Mouse (Mus musculus) hindbrain, embryonic 12.5 days (tissue): ENCODE measurements at regions not wholly inside any gene's neighbourhood (a gene's known extent, or its start where the extent isn't known, plus 50 kb on each side); places are given as distances from the start of the nearest gene placed in this dataset.

Experiments used
- ATAC-seq: fragments of 200-750 bp; cut with Nextera tagmentation; 2 replicates; pipeline ENCODE4 v1.8.0; 2017; ENCODE audit warnings: moderate TSS enrichment; ENCODE audit not compliant: low FRiP score
- H3K27ac ChIP-seq: fragments of 300-500 bp; sonication (generic); 2 replicates; pipeline ENCODE4 v1.5.1; 2016; ENCODE audit warnings: mild to moderate bottlenecking
- H3K27me3 ChIP-seq: fragments of 300-500 bp; sonication (generic); 2 replicates; pipeline ENCODE4 v1.6.1; 2016; ENCODE audit warnings: mild to moderate bottlenecking
- H3K36me3 ChIP-seq: fragments of 300-500 bp; sonication (generic); 2 replicates; pipeline ENCODE4 v1.6.1; 2016; ENCODE audit warnings: mild to moderate bottlenecking
- H3K4me1 ChIP-seq: fragments of 300-500 bp; sonication (generic); 2 replicates; pipeline ENCODE4 v1.6.1; 2016
- H3K4me2 ChIP-seq: fragments of 300-500 bp; sonication (generic); replicated peaks from 2 replicates; pipeline ENCODE4 v1.6.1; 2016; ENCODE audit warnings: mild to moderate bottlenecking
- H3K4me3 ChIP-seq: fragments of 300-500 bp; sonication (generic); 2 replicates; pipeline ENCODE4 v1.5.1; 2016; ENCODE audit warnings: mild to moderate bottlenecking
- H3K9ac ChIP-seq: fragments of 300-500 bp; sonication (generic); 2 replicates; pipeline ENCODE4 v1.6.1; 2016; ENCODE audit warnings: mild to moderate bottlenecking, moderate library complexity
- H3K9me3 ChIP-seq: fragments of 300-500 bp; sonication (generic); replicated peaks from 2 replicates; pipeline ENCODE4 v1.6.1; 2016; ENCODE audit warnings: mild to moderate bottlenecking
- WGBS: fragments of 180-500 bp; shearing (Covaris S2); methylation state at CpG from one replicate; pipeline ENCODE4 v1.1.7; 2016; 5-methylcytosine and 5-hydroxymethylcytosine counted together

DNA sequence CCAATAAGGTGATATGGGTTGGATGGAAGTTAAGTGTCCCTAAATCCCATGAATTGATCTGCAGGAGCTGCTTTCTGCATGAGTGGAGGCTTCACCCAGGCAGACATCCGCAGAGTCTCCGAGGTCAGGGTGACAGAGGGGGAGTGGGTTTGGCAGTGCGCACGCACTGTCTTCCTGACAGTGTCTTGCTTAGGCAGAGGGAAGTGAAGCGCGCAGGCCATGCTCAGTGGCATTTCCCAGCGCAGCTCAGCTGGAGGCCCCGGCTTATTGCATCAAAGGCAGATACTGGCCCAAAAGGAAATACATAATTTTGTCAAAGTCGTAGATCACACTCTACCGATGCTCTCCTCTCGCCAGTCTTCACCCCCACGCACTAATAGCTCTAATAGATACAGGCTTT is 252.7 kb upstream of the Dnajc24 start:
- H3K9ac ChIP-seq, result no peak overlapping the region
- H3K9me3 ChIP-seq, result no peaks in the 10 kb centered on the region
- ATAC-seq, result peak; percentile 71; the same call in 1 of the 2 replicates
- H3K4me1 ChIP-seq, result peaks cover 4% of the 10 kb centered on the region; the same call in 1 of the 2 replicates
- H3K27ac ChIP-seq, result no peak overlapping the region
- no peaks in the 10 kb centered on the region for H3K27me3 ChIP-seq
- WGBS, result 40% methylated on average over 12 of the region's 12 CpGs
- no peaks in the 10 kb centered on the region for H3K36me3 ChIP-seq
- H3K4me3 ChIP-seq, result no peak overlapping the region
- no peak overlapping the region for H3K4me2 ChIP-seq

DNA sequence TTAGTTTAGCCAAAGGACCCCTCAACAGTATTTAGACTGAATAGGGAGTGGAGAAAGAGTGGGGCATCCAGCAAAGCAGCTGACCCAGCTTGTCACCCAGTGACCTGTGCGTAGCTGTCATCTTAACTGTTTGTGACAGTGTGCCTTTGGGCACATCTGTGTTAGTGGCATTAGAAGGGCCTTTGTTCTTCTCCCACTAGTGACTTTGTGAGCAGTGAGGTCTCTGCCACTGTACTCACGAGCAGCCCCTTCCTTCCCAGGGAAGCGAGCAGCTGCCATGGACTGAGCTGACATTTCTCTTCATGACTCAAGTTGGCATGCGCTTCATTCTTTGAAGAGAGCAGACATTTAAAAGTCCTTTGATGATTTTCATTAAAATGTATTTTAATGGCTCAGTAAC is 231.0 kb upstream of the Dnajc24 start:
- H3K4me3 ChIP-seq, result no peak overlapping the region
- no peak overlapping the region for H3K9ac ChIP-seq
- no peaks in the 10 kb centered on the region for H3K4me1 ChIP-seq
- H3K27ac ChIP-seq, result no peak overlapping the region
- no peak for ATAC-seq
- no peaks in the 10 kb centered on the region for H3K9me3 ChIP-seq
- no peaks in the 10 kb centered on the region for H3K36me3 ChIP-seq
- 61% methylated on average over 4 of the region's 4 CpGs for WGBS
- H3K27me3 ChIP-seq, result no peaks in the 10 kb centered on the region
- no peak overlapping the region for H3K4me2 ChIP-seq

DNA sequence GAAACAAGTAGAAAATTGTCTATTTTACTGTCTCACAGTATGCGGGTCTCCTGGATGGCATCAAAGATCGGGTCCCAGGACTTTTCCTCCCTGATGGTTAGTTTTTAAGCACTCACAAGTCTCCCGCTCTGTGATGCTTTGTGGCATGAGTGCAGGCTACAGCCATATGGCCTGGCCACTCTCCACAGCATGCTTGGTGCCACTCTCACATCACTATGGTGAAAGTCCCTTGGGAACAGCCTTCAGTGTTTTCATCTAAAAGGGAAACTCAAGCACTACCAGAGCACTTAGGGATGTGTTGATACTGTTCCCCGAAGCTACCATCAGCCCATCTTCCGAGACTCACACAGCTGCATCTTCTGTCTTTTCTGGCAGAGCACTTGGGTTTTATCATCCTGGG is 227.8 kb upstream of the Dnajc24 start:
- no peak overlapping the region for H3K4me3 ChIP-seq
- H3K9ac ChIP-seq, result no peak overlapping the region
- WGBS, result 86% methylated on average over 5 of the region's 5 CpGs
- no peak for ATAC-seq
- H3K27me3 ChIP-seq, result no peaks in the 10 kb centered on the region
- no peaks in the 10 kb centered on the region for H3K9me3 ChIP-seq
- H3K36me3 ChIP-seq, result no peaks in the 10 kb centered on the region
- H3K4me1 ChIP-seq, result no peaks in the 10 kb centered on the region
- no peak overlapping the region for H3K4me2 ChIP-seq
- H3K27ac ChIP-seq, result no peak overlapping the region

DNA sequence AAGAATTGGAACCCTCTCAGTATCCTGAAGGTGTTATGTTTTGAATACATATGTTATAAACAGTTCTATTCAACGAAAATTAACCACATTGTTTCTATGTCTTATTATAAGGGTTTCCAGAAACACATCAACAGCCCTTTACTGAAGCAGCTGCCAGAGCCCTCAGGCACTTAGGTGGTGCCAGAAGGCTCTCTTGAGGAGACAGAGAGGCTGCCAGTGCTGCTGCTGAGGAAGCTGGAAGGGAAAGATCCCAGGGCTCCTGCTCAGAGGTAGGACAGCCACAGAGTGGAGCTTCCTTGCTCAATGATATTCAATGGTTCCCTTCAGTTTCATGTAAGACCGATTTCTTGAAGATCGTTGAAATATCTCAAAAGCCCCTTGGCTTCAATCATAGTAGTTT is 226.7 kb upstream of the Dnajc24 start:
- H3K9me3 ChIP-seq, result no peaks in the 10 kb centered on the region
- H3K36me3 ChIP-seq, result no peaks in the 10 kb centered on the region
- no peaks in the 10 kb centered on the region for H3K4me1 ChIP-seq
- no peak overlapping the region for H3K4me3 ChIP-seq
- H3K9ac ChIP-seq, result no peak overlapping the region
- no peak overlapping the region for H3K27ac ChIP-seq
- WGBS, result 84% methylated on average over 3 of the region's 3 CpGs
- H3K27me3 ChIP-seq, result no peaks in the 10 kb centered on the region
- H3K4me2 ChIP-seq, result no peak overlapping the region
- ATAC-seq, result no peak

DNA sequence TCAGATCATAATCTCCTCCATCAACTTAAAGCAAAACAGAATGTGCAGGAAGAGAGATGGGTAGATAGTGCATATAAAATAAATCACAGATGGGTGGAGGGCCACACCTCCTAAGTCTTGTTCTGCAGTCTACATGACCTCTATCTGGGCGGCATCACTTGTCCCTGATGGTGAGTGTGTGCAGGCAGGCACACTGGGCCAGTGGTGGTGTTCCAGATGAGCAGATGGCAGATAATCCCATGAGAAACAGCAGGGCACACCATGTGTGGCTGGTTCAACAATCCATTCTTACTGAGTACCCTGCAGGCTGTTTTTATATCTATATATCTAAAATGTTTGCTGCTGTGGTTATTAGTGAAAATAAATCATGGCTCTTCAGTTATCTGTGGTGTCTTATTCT is 224.9 kb upstream of the Dnajc24 start:
- no peak overlapping the region for H3K4me3 ChIP-seq
- no peaks in the 10 kb centered on the region for H3K9me3 ChIP-seq
- no peaks in the 10 kb centered on the region for H3K27me3 ChIP-seq
- ATAC-seq, result no peak
- 63% methylated on average over 1 of the region's 1 CpGs for WGBS
- H3K9ac ChIP-seq, result no peak overlapping the region
- H3K4me1 ChIP-seq, result no peaks in the 10 kb centered on the region
- no peak overlapping the region for H3K27ac ChIP-seq
- no peak overlapping the region for H3K4me2 ChIP-seq
- H3K36me3 ChIP-seq, result no peaks in the 10 kb centered on the region

DNA sequence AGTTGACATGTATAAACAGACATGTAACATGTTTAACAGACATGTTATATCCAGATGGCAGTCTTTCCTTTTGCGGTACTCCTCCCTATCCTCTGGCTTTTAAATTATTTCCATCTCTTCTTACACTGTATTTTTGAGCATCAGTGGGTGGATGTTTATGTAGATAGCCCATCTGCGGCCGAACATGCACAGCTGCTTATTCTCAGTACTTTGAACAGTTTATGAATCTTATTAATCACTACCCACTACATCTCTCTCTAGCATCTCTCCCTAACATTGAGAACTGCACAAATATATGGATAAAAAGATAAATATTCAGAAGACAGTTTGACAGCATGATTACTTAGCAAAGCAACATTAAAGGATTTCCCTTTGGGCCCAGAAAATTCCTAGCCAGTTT is 212.8 kb upstream of the Dnajc24 start:
- no peak overlapping the region for H3K4me2 ChIP-seq
- 85% methylated on average over 3 of the region's 3 CpGs for WGBS

DNA sequence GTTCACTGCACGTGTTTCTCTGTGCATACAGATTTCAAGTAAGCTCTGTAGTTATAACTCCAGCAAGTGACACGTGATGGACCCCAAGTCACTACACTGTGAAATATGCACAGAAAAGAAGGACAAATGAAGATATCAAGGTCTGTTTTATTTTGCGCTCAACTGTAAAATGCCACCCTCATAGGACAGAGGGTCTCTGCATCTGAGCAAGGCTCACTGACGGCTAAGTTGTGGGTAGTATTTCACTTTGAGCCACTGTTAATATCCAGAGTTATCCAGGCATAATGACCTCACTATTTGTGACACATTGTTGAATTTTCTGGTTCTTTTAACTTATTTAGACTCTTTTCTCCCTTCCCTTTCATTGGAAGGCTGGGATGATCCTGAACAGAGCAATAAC is 210.4 kb upstream of the Dnajc24 start:
- Histone ChIP-seq H3K36me3 (no peaks in the 10 kb centered on the region), H3K9ac (no peak overlapping the region), H3K4me1 (no peaks in the 10 kb centered on the region), H3K9me3 (no peaks in the 10 kb centered on the region), H3K4me3 (no peak overlapping the region), H3K27me3 (no peaks in the 10 kb centered on the region), H3K27ac (no peak overlapping the region), H3K4me2 (no peak overlapping the region)
- ATAC-seq, result no peak
- 59% methylated on average over 4 of the region's 4 CpGs for WGBS

More for the DNA sequence above, 212.8 kb upstream of the Dnajc24 start:
- ATAC-seq, result no peak
- H3K4me3 ChIP-seq, result no peak overlapping the region
- H3K9ac ChIP-seq, result no peak overlapping the region
- H3K36me3 ChIP-seq, result no peaks in the 10 kb centered on the region
- H3K27me3 ChIP-seq, result no peaks in the 10 kb centered on the region
- no peak overlapping the region for H3K27ac ChIP-seq
- no peaks in the 10 kb centered on the region for H3K4me1 ChIP-seq
- no peaks in the 10 kb centered on the region for H3K9me3 ChIP-seq

DNA sequence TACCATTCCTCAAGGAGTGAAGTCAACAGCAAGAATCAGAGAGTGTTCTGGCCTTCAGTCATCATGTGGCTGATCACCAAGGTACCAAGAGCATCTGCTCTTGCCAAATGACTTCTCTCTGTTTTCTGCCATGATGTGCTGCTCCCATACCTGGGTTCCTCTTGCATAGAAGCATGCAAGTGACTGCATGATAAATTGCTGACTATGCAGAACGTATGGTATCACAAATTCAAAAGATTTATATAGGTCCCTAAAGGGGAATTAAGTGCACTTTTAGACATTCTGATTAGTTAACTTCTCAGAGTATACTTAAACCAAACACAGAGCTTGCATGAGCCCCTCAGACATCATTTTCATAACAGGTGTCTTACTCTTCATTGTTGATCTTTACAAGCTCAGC is 207.4 kb upstream of the Dnajc24 start:
- no peaks in the 10 kb centered on the region for H3K9me3 ChIP-seq
- no peak for ATAC-seq
- no peaks in the 10 kb centered on the region for H3K36me3 ChIP-seq
- 74% methylated on average over 1 of the region's 1 CpGs for WGBS
- H3K4me1 ChIP-seq, result no peaks in the 10 kb centered on the region
- H3K4me2 ChIP-seq, result no peak overlapping the region
- no peak overlapping the region for H3K27ac ChIP-seq
- no peak overlapping the region for H3K9ac ChIP-seq
- H3K4me3 ChIP-seq, result no peak overlapping the region
- no peaks in the 10 kb centered on the region for H3K27me3 ChIP-seq

DNA sequence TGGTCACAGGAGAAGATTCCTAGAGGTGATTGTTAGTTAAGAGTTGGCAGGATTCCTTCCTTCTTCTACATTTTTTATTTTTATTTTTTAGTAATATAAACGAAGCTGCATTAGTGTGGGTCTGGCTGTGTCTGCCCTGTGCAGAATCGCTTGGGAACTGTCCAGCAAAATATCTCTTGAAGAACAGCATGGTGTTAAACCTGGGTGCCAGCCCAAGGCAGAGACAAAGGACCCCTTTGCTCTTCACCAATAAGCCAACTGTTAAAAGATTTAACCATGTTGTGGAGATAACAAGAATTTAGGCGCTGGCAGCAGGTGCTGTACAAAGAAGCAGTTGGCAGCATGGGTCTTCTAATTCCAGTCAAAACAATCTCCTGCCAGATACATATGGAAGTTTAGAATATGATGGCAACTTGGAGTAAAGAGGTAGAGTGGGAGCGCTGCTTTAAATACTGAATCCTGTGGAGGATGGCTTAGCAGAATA is 205.5 kb upstream of the Dnajc24 start:
- no peaks in the 10 kb centered on the region for H3K9me3 ChIP-seq
- H3K36me3 ChIP-seq, result no peaks in the 10 kb centered on the region
- ATAC-seq, result no peak
- no peak overlapping the region for H3K27ac ChIP-seq
- no peaks in the 10 kb centered on the region for H3K27me3 ChIP-seq
- WGBS, result 78% methylated on average over 4 of the region's 4 CpGs
- no peak overlapping the region for H3K4me2 ChIP-seq
- no peaks in the 10 kb centered on the region for H3K4me1 ChIP-seq
- no peak overlapping the region for H3K4me3 ChIP-seq
- H3K9ac ChIP-seq, result no peak overlapping the region

DNA sequence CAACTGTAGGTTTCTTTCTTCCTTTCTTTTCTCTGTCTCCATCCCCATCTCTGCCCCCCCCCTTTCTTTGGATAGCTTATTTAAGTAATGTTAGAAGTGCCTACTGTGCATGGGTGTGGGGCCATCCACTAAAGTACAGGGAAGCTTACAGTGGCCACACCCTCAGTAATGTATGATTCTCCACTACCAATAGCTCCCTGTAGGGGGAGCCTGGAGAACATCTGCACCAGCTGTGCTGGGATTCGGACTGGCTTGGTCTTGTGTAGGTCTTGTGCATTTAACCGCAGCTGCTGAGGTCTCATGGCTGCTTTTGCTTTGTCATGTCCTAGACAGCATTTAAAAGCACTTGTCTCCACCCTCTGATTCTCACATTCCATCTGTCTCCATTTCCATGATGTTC is 196.8 kb upstream of the Dnajc24 start:
- WGBS, result 96% methylated on average over 2 of the region's 2 CpGs

DNA sequence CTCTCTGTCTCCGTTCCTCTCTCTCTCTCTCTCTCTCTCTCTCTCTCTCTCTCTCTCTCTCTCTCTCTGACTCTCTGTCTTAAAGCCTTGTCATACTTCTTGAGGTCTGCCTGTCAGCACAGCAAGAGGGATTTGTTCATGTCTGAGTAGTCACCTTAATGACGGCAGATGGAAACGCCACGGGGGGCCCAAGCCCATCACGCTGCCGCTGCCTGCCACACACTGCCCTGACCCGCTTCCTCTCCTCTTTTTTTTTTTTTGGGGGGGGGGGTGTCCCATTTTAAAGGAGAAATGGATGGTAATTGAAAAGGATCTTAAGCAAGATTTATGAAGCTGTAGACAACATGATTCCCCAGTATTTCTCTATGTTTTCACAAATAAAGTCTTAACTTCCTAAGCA is 191.8 kb upstream of the Dnajc24 start:
- no peak overlapping the region for H3K9ac ChIP-seq
- peak overlapping the region; percentile 4; the same call in 1 of the 2 replicates for H3K4me3 ChIP-seq
- ATAC-seq, result peak; percentile 35; the same call in 1 of the 2 replicates
- peaks cover 17% of the 10 kb centered on the region for H3K4me1 ChIP-seq
- H3K27me3 ChIP-seq, result peaks cover 9% of the 10 kb centered on the region; the same call in 1 of the 2 replicates
- H3K4me2 ChIP-seq, result peak overlapping the region; percentile 64
- H3K27ac ChIP-seq, result no peak overlapping the region
- 0 out of 2 replicates have a peak, but pooled peaks cover 3% of the 10 kb centered on the region for H3K9me3 ChIP-seq
- 6% methylated on average over 7 of the region's 7 CpGs for WGBS
- no peaks in the 10 kb centered on the region for H3K36me3 ChIP-seq

More for the DNA sequence above, 196.8 kb upstream of the Dnajc24 start:
- Histone ChIP-seq H3K9ac (no peak overlapping the region), H3K4me1 (peaks cover 1% of the 10 kb centered on the region; the same call in 1 of the 2 replicates), H3K4me2 (no peak overlapping the region), H3K27ac (no peak overlapping the region), H3K36me3 (no peaks in the 10 kb centered on the region), H3K9me3 (0 out of 2 replicates have a peak, but pooled peaks cover 3% of the 10 kb centered on the region), H3K27me3 (no peaks in the 10 kb centered on the region), H3K4me3 (no peak overlapping the region)
- ATAC-seq, result no peak

DNA sequence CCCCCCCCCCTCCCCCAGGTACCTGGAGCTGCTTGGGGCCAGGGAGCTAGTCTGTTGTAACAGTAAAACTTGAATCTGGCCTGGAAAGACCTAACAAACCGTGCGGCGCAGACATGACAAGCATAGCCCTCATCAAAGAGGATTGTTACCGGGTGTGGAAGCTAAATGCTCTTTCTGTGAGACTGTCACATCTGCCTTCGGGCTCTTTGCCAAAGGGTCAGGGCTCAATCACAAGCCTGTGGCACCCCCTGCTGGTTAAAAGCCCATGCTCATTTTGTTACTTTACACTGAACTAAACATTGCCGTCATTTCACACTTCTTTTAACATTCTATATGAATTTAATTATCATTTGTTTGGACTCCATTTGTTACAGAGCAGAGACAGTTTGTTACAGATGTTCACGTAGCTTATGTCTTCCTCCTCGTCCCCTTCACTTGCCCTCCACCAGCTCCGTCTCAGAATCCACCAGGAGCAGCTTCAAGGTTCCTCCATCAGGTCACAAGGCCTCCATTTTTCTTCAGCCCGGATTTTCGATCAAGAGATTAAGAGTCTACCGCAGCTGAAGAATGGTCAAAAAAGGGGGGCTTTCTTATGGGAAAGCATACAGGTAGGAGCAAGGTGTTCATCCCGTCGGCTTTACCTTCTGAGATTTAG is 191.1 kb upstream of the Dnajc24 start:
- peak overlapping the region; percentile 57 for H3K9ac ChIP-seq
- peak; percentile 90 for ATAC-seq
- H3K9me3 ChIP-seq, result no peaks in the 10 kb centered on the region
- peak overlapping the region; percentile 64 for H3K4me2 ChIP-seq
- WGBS, result 7% methylated on average over 14 of the region's 14 CpGs
- H3K4me3 ChIP-seq, result peak overlapping the region; percentile 33
- H3K27me3 ChIP-seq, result peaks cover 12% of the 10 kb centered on the region; the same call in 1 of the 2 replicates
- peak overlapping the region; percentile 76 for H3K27ac ChIP-seq
- H3K36me3 ChIP-seq, result no peaks in the 10 kb centered on the region
- H3K4me1 ChIP-seq, result peaks cover 17% of the 10 kb centered on the region

DNA sequence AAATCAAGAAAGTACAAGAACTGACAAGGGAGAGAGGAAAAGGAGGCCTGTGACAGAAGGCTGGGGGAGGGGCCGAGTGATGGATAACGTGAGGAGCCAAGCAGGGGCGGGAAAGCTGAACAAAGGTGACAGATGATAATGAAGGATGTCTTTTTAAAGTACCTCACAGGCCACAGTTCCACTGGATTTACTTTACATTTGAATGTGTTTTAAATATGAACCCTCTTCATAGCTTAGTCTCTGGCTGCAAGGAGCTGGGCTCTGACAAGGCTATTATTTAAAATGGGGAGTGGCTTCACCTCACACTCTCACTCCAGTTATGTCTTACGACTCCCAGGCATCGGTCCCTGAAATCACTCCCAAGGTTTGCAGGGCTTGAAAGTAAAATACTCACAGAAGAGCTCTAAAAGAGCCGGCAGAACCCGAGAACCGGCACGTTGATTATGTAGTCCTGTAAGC is 190.6 kb upstream of the Dnajc24 start:
- peak; percentile 62 for ATAC-seq
- peak overlapping the region; percentile 33 for H3K4me3 ChIP-seq
- H3K36me3 ChIP-seq, result no peaks in the 10 kb centered on the region
- 1% methylated on average over 9 of the region's 9 CpGs for WGBS
- H3K9me3 ChIP-seq, result no peaks in the 10 kb centered on the region
- peaks cover 12% of the 10 kb centered on the region; the same call in 1 of the 2 replicates for H3K27me3 ChIP-seq
- H3K27ac ChIP-seq, result peak overlapping the region; percentile 76
- H3K4me2 ChIP-seq, result peak overlapping the region; percentile 64
- peaks cover 17% of the 10 kb centered on the region for H3K4me1 ChIP-seq
- H3K9ac ChIP-seq, result peak overlapping the region; percentile 57
